Mouse (Mus musculus) gastrocnemius, adult 18-20 months (tissue): ENCODE measurements at regions not wholly inside any gene's neighbourhood (a gene's known extent, or its start where the extent isn't known, plus 50 kb on each side); places are given as distances from the start of the nearest gene placed in this dataset.
A peak's percentile ranks its signal among the peaks of the same experiment; 100 is the strongest.
"Not testable (repeated sequence)": the region's sequence is repeated elsewhere in the genome, so short reads cannot be mapped to it uniquely, and the experiment has no call there.

ENCODE experiments used
- DNase-seq: peaks from one replicate; pipeline ENCODE4 v3.0.0; 2021; ENCODE audit warnings: low spot score

GRCm38 (mm10) chr1:189584831-189585230 is 103.1 kb downstream of the Cenpf start:
- no peak for DNase-seq

- DNase-seq: no peak
Observed at GRCm38 (mm10) chr1:189581427-189581826, 106.5 kb downstream of the Cenpf start.

- peak; percentile 11 for DNase-seq
Observed at GRCm38 (mm10) chr1:189579358-189579757, 108.5 kb downstream of the Cenpf start.

GRCm38 (mm10) chr1:189576311-189577002 is 111.4 kb downstream of the Cenpf start:
- no peak for DNase-seq

DNA sequence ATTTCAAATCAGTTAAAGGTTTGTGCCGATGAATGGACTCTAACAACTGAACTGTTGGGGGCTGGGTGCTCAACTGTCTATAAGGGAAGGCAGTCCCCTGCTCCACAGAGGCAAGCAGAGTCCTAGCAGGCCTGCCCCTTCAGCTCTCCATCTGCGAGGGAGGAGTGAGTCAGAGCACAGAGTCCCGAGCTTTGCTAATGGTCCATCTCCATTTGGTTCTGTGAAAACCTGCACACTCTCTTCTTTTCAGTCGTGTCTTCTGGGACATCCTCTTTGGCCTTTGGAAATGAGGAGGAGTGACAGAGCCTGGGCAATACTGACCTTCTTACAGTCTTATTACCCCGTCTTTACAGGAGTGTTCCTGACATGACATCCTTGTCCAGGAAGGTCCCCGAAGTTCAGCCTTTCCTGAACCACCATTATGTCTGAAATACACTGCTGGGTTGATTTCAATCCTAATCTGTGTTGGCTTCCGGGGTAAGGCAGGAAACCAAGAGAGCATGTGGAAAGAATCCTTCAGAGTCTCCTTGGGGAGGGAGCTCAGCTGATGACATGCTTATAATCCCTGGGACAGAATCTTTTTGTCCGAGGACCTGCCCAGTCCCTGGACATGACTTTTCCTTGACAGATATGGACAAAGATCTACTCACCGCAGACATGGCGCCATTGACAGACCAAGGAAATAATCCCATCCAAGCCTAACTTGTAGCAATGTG is 112.2 kb downstream of the Cenpf start:
- DNase-seq: no peak

- DNase-seq: no peak
Observed at GRCm38 (mm10) chr1:189566491-189566890, 121.4 kb downstream of the Cenpf start.

DNA sequence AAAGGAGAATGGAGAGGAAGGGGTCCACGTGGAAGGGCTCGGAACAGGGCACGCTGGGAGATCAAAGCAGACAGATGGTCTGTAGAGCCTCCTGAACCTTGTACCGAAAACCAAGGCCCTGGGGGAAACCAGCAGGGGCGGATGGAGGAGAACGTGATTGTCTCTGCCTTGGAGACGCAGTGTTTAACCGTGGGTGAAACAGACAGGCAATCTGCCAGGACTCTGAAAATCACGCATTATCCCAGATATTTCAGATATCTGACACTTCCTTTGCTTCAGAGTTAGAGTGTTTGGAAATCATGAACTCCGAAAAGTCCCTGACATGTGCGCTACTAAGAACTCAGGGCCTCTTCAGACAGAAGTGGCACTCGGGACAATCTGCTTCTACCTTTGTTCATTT is 126.1 kb downstream of the Cenpf start:
- no peak for DNase-seq

GRCm38 (mm10) chr1:189560576-189560975 is 127.3 kb downstream of the Cenpf start:
- DNase-seq: no peak

DNA sequence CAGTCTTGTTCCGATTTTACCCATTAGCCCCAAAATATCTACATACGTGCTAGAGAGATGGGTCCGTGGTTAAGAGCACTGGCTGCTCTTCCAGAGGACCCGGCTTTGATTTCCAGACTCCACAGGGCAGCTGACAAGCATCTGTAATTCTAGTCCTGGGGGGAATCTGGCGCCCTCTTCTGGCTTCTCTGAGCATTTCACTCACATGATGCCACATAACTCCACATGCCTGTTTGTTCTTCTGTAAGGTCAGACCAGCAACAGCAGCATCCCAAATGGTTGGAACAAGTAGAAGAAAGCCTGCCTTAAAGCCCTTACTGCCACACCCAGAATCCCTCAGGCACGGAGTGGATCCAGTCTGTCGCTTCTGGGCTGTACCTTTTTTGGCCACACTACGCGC is 137.0 kb downstream of the Cenpf start:
- no peak for DNase-seq

DNA sequence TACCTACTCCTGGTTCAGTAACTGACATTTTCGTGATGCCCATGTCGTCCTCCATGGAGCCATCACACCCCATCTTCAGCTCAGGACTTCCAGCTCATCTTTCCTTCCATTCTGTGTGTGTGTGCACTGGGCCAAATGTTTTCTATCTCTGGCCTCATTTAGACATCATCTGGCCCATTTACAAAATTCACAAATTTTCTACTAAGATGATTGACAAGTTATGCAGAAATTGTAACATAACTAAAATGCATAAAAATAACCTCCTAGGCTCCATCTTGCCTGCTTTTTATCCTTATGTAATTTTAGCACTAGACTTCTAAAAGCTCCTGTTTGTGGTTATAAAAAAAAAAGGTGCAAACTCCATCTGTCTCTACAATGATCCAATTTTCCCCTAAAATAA is 130.8 kb upstream of the Kcnk2 start:
- DNase-seq: no peak

- DNase-seq: no peak
Observed at GRCm38 (mm10) chr1:189526329-189526728, 124.3 kb upstream of the Kcnk2 start.

- DNase-seq: no peak
Observed at GRCm38 (mm10) chr1:189515476-189515875, 113.4 kb upstream of the Kcnk2 start.

DNA sequence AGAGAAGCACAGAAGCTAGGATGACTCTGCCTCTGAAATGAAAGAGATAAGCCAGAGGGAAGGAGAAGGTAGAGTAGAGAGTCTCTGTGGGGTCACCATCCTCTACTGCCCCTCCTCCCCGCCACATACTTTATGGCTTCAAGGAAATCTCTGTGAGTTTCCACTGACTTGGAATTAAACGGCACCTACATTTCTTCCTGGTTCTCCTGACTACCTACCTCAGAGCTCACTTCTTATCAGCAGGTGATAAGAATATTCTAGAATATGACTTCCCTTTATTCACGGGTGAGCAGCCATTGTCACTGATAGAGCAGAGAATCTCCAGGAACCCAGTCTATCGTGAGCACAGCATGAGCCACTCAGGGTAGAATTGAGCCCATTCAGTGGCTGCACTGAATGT is 111.3 kb upstream of the Kcnk2 start:
- DNase-seq: no peak

DNA sequence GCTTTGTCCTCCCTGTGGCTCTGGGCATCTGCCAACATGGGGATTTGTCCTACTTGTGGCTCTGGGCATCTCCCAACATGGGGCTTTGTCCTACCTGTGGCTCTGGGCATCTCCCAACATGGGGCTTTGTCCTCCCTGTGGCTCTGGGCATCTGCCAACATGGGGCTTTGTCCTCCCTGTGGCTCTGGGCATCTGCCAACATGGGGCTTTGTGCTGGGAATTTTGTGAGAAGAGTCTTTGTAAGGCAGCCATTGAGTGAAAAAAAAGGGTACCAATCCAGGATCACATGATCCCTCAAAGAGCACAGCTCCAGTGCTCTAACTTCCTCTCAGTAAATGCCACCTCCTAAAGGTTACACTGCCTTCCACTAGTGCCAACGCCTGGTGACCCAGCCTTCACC is 105.2 kb upstream of the Kcnk2 start:
- not testable (repeated sequence) for DNase-seq

DNA sequence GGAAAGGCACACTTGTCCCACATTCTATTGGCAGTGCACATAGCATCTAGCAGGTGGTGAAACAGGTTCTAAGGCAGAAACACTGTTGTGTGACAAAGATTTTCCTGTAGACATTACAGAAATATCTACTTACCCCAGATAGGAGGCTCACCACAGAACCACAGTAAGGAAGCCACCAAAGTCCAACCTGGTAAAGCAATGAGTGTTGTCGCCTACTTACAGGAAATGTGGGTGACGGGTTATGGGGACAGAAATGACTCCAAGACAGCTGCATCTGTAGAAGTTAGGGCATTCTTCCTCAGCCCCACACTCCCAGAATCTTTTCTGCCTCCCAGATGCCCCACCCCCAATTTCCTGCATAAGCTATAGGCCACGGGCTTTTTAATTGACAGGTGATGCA is 97.6 kb upstream of the Kcnk2 start:
- DNase-seq: no peak

DNA sequence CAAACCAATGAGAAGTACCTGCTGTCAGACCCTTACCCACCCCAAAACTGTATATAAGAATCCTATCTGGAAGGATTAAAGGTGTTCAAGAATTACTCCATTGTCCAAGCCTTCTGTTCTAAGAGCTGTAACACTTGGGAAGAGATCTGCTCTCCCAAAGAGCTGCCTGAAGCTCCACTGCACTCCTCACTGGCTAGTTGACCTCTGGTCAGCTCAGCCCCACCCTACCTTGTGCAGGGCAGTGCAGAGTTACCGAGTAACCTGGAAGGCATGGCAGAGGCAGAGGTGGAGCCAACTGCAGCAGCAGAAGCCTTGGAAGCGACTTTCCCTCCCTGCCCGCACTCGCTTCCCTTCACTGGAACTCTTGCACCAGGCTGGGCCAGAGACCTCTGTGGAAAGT is 97.1 kb upstream of the Kcnk2 start:
- DNase-seq: no peak

- DNase-seq: no peak
Observed at GRCm38 (mm10) chr1:189497031-189497430, 95.0 kb upstream of the Kcnk2 start.

DNA sequence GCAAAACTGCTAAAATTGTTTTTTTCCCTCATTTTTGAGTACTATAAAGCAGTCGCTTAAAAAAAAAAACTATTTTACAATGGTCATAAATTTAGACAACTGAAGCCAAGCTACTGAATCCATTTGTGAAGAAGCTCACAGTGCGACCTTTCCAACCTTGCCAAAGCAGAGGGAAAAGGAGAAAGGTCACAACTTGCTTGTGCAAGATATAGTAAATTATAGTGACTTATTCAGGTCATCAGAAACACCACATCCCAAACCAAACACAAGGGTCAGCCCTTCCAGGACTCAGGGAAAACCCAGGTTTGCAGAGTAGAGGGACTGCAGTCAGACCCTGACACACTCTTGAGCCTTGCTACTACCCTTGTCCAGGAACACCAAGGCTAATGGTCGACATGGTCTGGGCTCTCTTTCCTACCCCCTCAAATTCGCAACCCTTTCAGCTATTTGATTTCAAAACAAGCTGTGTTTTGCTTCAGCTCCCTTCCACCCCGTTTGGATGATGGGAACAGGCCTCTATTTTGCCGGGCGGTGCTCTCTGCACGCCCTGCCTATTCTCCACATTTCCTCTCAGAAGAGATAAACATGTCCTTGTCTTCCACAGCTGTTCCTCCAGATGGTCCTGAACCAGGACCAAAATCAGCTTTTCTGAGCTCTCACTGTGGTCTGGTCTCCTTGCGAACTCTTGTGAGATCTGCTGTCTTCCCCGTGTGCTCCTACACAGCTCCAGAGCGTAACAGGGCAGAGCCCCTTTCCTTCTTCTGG is 93.5 kb upstream of the Kcnk2 start:
- DNase-seq: peak; percentile 4

GRCm38 (mm10) chr1:189494896-189495295 is 92.8 kb upstream of the Kcnk2 start:
- no peak for DNase-seq

- no peak for DNase-seq
Observed at GRCm38 (mm10) chr1:189485336-189485735, 83.3 kb upstream of the Kcnk2 start.

DNA sequence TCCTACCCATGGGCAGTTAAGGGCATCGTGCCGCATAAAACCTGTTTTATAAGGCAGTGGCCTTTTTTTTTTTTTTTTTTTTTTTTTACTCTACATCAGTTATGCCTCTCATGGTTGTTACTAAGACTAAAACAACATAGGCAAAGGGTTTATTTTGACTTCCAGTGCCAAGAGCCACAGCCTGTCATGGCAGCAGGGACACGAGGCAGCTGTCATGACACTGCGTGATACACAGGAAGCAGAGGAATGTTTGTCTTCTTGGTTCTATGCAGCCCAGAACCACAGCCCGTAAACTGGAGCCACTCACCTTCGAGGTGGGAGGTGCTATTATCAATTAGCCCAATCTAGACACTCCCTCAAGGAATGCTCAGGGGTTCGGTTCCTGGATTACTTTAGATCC is 81.3 kb upstream of the Kcnk2 start:
- DNase-seq: no peak

DNA sequence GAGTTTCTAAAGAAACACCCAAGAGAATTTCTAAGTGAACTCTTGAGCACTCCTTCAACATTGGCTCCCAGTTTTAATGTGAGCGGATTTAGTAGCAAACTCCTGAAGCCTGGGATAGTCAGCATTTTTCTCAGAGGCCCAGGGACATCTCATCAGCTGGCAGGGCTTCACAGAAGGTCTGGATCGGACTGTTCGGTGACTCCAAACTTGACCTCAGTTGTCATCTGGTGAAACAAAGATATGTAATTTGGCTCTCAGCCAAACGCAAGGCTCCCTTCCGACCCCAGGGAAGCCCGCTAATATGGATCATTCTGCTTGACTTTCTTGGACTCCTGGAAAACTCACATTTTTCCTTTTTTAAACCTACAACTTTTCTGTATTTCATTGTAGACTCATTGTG is 76.0 kb upstream of the Kcnk2 start:
- DNase-seq: no peak

DNA sequence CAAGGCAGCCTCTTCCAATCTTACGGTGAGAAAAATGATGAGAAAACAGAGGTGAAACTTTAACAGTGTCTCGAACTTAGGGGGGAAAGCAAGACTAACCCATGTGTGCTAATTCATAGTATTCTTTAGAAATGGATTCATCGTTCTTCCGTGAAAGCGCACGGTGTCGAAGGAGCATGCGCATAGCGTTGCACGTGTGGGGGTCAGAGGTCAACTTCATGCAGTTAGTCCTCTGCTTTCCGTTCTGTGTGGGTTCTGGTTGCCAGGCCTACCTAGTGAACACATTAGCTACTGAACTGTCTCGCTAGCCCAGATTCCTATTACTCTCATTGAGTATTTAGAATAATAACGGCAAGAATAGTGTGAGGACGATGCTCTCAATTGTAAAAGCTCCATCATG is 74.7 kb upstream of the Kcnk2 start:
- no peak for DNase-seq
